Mouse (Mus musculus) stomach, embryonic 14.5 days (tissue): Measurements from ENCODE around the gene Wscd2. TPM values are rescaled to one million over a fixed set of nuclear protein-coding genes. Genes with fewer than 3 reads are reported as not detected.

Source experiments
- ATAC-seq: fragments of 200-750 bp; cut with Nextera tagmentation; 2 replicates; pipeline ENCODE4 v1.8.0; 2017; ENCODE audit warnings: low read depth, moderate TSS enrichment; ENCODE audit not compliant: insufficient number of reproducible peaks, insufficient read depth, low FRiP score
- H3K27ac ChIP-seq: fragments of 300-500 bp; sonication (generic); 2 replicates; pipeline ENCODE4 v1.5.1; 2014; ENCODE audit warnings: mild to moderate bottlenecking, low read length, moderate library complexity, mixed read lengths
- H3K27me3 ChIP-seq: fragments of 300-500 bp; sonication (generic); 2 replicates; pipeline ENCODE4 v1.6.1; 2014; ENCODE audit warnings: low read length, control low read depth, mixed read lengths; ENCODE audit not compliant: control insufficient read depth, insufficient read depth
- H3K36me3 ChIP-seq: fragments of 300-500 bp; sonication (generic); 2 replicates; pipeline ENCODE4 v1.6.1; 2014; ENCODE audit warnings: mild to moderate bottlenecking, control low read depth, low read length, moderate library complexity, mixed read lengths; ENCODE audit not compliant: control insufficient read depth, insufficient read depth
- H3K4me1 ChIP-seq: fragments of 300-500 bp; sonication (generic); 2 replicates; pipeline ENCODE4 v1.6.1; 2014; ENCODE audit warnings: low read length, control low read depth, mixed read lengths; ENCODE audit not compliant: control insufficient read depth, insufficient read depth
- H3K4me2 ChIP-seq: fragments of 300-500 bp; sonication (generic); replicated peaks from 2 replicates; pipeline ENCODE4 v1.6.1; 2014; ENCODE audit warnings: low read depth, low read length, control low read depth
- H3K4me3 ChIP-seq: fragments of 300-500 bp; sonication (generic); 2 replicates; pipeline ENCODE4 v1.5.1; 2014; ENCODE audit warnings: low read depth, low read length, control low read depth
- H3K9ac ChIP-seq: fragments of 300-500 bp; sonication (generic); replicated peaks from 2 replicates; pipeline ENCODE4 v1.6.1; 2014; ENCODE audit warnings: low read depth, mild to moderate bottlenecking, control low read depth, low read length, moderate library complexity, mixed read lengths
- H3K9me3 ChIP-seq: fragments of 300-500 bp; sonication (generic); 2 replicates; pipeline ENCODE4 v1.6.1; 2016; ENCODE audit warnings: low read depth, low read length, control low read depth; ENCODE audit not compliant: control insufficient read depth
- WGBS: fragments of 180-500 bp; shearing (Covaris S2); extraction: QIAGEN DNeasy Blood & Tissue Kit; methylation state at CpG from one replicate; pipeline ENCODE4 v1.1.7; 2014; 5-methylcytosine and 5-hydroxymethylcytosine counted together
- polyA plus RNA-seq: library from polyadenylated mRNA; unstranded; fragments of >200 nt; fragmentation: Nextera tagmentation; extraction: Ambion mirVana; gene quantifications from 2 replicates; pipeline ENCODE4 v1.2.1, GENCODE M21; 2014

Gene Wscd2
- polyA plus RNA-seq, 1 experiment from 2014 or later = 6.2 TPM

DNA sequence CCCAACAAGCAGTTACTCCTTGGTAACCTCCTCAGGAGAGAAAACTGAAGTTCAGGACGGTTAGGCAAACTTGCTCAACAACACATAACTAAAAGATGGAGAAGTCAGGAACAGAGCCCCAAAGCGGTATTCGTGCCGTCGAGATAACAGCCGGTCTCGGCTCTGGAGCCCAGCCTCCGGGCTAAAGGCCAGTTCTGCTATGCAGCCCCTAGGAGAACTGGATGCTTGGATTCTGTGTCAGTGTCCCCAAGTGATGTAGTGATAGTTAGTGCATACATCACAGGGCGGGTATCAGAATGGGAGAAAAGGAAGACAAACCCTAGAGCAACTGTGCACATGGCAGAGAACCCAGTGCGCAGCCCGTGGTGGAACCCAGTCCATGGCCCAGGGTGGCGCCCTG lies 147.9 kb downstream of the Wscd2 start:
- ATAC-seq = no peak
- Histone ChIP-seq H3K27ac (no peak overlapping the region), H3K4me1 (peaks cover 9% of the 10 kb centered on the region; the same call in 1 of the 2 replicates), H3K36me3 (no peaks in the 10 kb centered on the region), H3K27me3 (no peaks in the 10 kb centered on the region), H3K4me3 (no peak overlapping the region), H3K4me2 (no peak overlapping the region), H3K9ac (no peak overlapping the region), H3K9me3 (no peaks in the 10 kb centered on the region)
- WGBS = 78% methylated on average over 12 of the region's 12 CpGs

DNA sequence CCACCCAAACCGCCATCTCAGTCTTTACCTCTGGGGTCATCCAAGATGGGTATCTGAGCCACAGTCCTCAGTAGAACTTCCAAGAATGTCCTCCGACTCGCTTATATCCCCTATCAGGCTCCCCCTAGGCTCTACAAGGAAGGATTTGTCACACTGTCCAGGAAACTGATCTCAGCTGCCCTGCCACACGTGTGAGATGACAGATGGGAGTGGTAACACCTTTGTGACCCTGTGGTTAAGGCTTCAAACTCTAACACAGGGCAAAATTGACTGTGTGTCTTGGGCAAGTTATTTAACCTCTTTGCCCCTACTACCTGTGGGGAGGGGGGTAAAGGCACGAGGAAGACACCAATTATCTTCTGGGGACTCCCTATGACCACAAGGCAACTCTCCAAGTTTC lies 149.0 kb downstream of the Wscd2 start:
- H3K36me3 ChIP-seq = no peaks in the 10 kb centered on the region
- H3K9ac ChIP-seq = no peak overlapping the region
- H3K27ac ChIP-seq = no peak overlapping the region
- 56% methylated on average over 5 of the region's 5 CpGs for WGBS
- no peak overlapping the region for H3K4me2 ChIP-seq
- no peak overlapping the region for H3K4me3 ChIP-seq
- no peaks in the 10 kb centered on the region for H3K9me3 ChIP-seq
- H3K4me1 ChIP-seq = 0 out of 2 replicates have a peak, but pooled peaks cover under 1% of the 10 kb centered on the region
- ATAC-seq = no peak
- no peaks in the 10 kb centered on the region for H3K27me3 ChIP-seq

Other genes starting within 250 kb of the Wscd2 start
- 4.6 and 6.4 TPM in 2 replicates for gene Sgsm1, start 179.5 kb upstream of the Wscd2 start, polyA plus RNA-seq
- not detected in 2 replicates for gene Aym1, start 133.0 kb upstream of the Wscd2 start, polyA plus RNA-seq
- gene Cmklr1, start 160.1 kb downstream of the Wscd2 start, polyA plus RNA-seq = 3.6 and 3.7 TPM in 2 replicates
- gene 1700069L16Rik, start 234.4 kb downstream of the Wscd2 start, polyA plus RNA-seq = not detected in 2 replicates
- gene Ficd, start 245.5 kb downstream of the Wscd2 start, polyA plus RNA-seq = 4.1 and 5.7 TPM in 2 replicates